Mouse (Mus musculus): Measurements from ENCODE around the gene Bcr. TPM values are rescaled to one million over a fixed set of nuclear protein-coding genes. Genes with fewer than 3 reads are reported as not detected.

The Bcr gene
- polyA plus RNA-seq, 1 experiment from 2014 or later = 16.5 TPM

DNA sequence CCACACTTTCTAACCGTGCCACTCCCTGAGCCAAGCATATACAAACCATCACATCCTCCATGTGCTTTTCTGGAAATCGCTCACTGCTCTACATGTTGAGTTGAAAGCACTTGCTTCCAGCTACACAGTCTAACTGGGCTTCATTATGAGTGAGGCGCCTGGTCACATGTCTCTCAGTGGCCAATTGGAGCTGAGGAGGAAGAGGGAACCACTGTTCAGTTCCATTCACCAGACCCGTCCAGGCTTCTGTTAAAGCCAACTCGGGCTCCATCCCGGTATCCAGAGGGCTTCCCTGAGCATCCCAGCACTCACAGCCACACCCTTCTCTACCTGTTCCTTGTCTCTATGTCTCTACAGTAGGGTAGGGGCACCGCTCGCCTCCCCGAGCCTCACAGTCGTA lies 86.2 kb downstream of the Bcr start:
- 86% methylated on average over 10 of the region's 10 CpGs for WGBS
- H3K36me3 ChIP-seq = peaks cover 39% of the 10 kb centered on the region

DNA sequence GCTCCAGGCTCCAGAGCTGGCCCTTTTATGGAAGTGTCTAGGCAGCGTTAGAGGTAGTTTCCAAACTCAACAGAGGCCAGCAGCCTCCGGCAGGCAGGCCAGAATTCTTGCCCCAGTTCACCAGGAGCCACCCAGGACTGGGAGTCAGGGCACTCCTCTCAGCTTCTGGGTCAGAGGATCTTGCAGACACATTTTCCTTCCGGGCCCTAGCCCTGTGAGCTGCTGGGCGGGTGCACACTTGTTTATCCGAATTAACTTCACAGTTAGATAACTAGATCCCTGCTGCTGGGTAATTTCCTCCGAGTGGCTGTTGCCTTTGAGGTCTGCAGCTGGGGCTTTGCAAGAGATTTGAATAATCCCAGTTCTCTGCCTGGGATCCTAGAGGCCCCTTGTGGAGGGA lies 87.9 kb downstream of the Bcr start:
- H3K4me1 ChIP-seq (replicated peaks) = 0 out of 2 replicates have a peak, but pooled peaks cover 2% of the 10 kb centered on the region
- no peaks in the 10 kb centered on the region for H3K27me3 ChIP-seq
- no peak overlapping the region for H3K9ac ChIP-seq
- H3K27ac ChIP-seq (replicated peaks) = no peak overlapping the region
- ATAC-seq (ENCODE audit: low FRiP score, low read depth) = no peak
- peaks cover 43% of the 10 kb centered on the region for H3K36me3 ChIP-seq
- no peaks in the 10 kb centered on the region for H3K9me3 ChIP-seq
- 42% methylated on average over 6 of the region's 6 CpGs for WGBS
- H3K4me3 ChIP-seq = no peak overlapping the region
- no peak overlapping the region for H3K4me2 ChIP-seq

More for the DNA sequence above, 86.2 kb downstream of the Bcr start:
- H3K27ac ChIP-seq (replicated peaks) = no peak overlapping the region
- no peaks in the 10 kb centered on the region for H3K27me3 ChIP-seq
- H3K4me2 ChIP-seq = no peak overlapping the region
- ATAC-seq (ENCODE audit: low FRiP score, low read depth) = no peak
- no peak overlapping the region for H3K4me3 ChIP-seq
- 0 out of 2 replicates have a peak, but pooled peaks cover 2% of the 10 kb centered on the region for H3K4me1 ChIP-seq (replicated peaks)
- no peaks in the 10 kb centered on the region for H3K9me3 ChIP-seq
- no peak overlapping the region for H3K9ac ChIP-seq

DNA sequence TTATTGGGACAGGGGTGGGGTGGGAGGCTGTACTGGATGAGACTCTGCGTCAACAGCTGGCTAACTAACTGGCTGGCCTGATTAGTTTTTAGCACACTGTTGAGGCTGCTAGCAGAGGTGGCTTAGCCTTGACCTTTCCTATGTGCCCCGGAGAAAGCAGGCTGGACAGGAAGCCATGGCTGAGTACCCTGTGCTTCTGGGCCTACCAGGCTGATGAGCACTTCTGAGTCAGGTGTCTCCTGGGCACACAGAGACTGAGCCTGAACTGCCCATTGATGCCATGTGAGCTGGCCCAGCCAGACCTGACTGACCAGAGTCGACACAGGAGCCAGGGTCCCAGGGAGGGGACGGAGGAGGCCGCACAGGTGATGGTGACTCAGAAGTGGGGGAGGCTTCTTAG lies 90.0 kb downstream of the Bcr start:
- no peak overlapping the region for H3K9ac ChIP-seq
- H3K9me3 ChIP-seq = no peaks in the 10 kb centered on the region
- H3K4me3 ChIP-seq = no peak overlapping the region
- H3K36me3 ChIP-seq = peaks cover 41% of the 10 kb centered on the region
- 77% methylated on average over 5 of the region's 5 CpGs for WGBS
- 0 out of 2 replicates have a peak, but pooled peaks cover 2% of the 10 kb centered on the region for H3K4me1 ChIP-seq (replicated peaks)
- no peaks in the 10 kb centered on the region for H3K27me3 ChIP-seq
- H3K27ac ChIP-seq (replicated peaks) = no peak overlapping the region
- H3K4me2 ChIP-seq = no peak overlapping the region
- ATAC-seq (ENCODE audit: low FRiP score, low read depth) = peak; percentile 20; the same call in 1 of the 2 replicates

DNA sequence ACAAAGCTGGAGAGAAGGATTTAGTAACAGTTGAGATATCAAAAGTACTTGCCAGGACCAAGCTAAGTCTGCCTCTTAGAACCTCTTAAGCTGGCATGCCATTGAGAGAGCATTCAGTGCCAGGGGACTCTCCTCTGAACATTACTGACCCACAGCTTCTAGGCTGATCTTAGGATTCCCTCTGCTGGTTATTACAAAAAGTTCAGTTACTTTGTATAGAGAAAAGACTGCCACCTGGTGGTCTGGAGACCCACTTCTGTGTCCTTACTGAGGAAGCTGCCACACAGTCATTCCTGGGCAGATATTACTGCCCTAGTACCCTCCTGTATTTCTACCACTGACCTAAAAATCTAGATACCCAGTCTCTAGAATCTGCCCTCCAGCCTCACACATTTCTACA lies 90.9 kb downstream of the Bcr start:
- Histone ChIP-seq H3K9ac (no peak overlapping the region), H3K4me3 (no peak overlapping the region), H3K27ac (replicated peaks) (no peak overlapping the region), H3K27me3 (no peaks in the 10 kb centered on the region), H3K9me3 (no peaks in the 10 kb centered on the region), H3K36me3 (peaks cover 39% of the 10 kb centered on the region), H3K4me1 (replicated peaks) (0 out of 2 replicates have a peak, but pooled peaks cover 2% of the 10 kb centered on the region), H3K4me2 (no peak overlapping the region)
- ATAC-seq (ENCODE audit: low FRiP score, low read depth) = peak; percentile 77

DNA sequence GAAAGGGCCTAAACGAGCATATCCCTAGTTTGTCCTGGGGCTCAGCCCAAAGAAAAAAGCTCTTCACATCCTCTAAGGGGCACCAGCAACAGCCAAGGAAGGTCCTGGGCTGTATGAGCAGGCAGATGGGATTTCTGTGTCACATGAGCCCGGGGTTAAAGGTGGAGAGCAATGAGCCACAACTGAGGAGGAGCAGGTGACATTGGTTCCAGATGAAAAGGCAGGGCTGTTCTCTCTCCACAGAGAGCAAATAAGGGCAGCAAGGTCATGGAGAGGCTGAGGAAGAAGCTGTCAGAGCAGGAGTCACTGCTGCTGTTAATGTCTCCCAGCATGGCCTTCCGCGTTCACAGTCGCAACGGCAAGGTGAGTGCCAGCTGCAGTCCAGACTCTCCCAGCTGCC lies 96.4 kb downstream of the Bcr start:
- ATAC-seq (ENCODE audit: low FRiP score, low read depth) = no peak
- H3K4me3 ChIP-seq = no peak overlapping the region
- no peaks in the 10 kb centered on the region for H3K4me1 ChIP-seq (replicated peaks)
- WGBS = 74% methylated on average over 6 of the region's 6 CpGs
- no peak overlapping the region for H3K27ac ChIP-seq (replicated peaks)
- H3K9me3 ChIP-seq = no peaks in the 10 kb centered on the region
- H3K9ac ChIP-seq = no peak overlapping the region
- no peak overlapping the region for H3K4me2 ChIP-seq
- no peaks in the 10 kb centered on the region for H3K27me3 ChIP-seq
- H3K36me3 ChIP-seq = peaks cover 63% of the 10 kb centered on the region

DNA sequence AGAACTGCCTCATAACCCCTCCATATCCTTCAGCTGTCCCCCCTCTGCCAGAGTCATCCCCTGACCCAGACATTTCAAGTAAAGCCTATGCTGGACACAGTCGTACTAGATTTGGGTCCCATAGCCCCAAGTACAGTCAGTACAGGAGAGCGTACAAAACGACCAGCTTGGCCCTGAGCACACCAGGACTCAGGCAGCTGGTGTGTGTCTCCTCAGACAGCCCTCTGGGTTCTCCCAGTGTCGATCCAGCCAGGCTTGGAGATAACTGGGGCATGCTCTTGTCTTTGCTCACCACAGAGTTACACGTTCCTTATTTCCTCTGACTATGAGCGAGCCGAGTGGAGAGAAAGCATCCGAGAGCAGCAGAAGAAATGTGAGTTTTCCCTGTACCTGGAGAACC lies 97.3 kb downstream of the Bcr start:
- Histone ChIP-seq H3K4me2 (no peak overlapping the region), H3K36me3 (peaks cover 62% of the 10 kb centered on the region), H3K9me3 (no peaks in the 10 kb centered on the region), H3K27me3 (no peaks in the 10 kb centered on the region), H3K27ac (replicated peaks) (no peak overlapping the region), H3K4me3 (no peak overlapping the region), H3K9ac (no peak overlapping the region), H3K4me1 (replicated peaks) (no peaks in the 10 kb centered on the region)
- no peak for ATAC-seq (ENCODE audit: low FRiP score, low read depth)
- WGBS = 91% methylated on average over 8 of the region's 8 CpGs

DNA sequence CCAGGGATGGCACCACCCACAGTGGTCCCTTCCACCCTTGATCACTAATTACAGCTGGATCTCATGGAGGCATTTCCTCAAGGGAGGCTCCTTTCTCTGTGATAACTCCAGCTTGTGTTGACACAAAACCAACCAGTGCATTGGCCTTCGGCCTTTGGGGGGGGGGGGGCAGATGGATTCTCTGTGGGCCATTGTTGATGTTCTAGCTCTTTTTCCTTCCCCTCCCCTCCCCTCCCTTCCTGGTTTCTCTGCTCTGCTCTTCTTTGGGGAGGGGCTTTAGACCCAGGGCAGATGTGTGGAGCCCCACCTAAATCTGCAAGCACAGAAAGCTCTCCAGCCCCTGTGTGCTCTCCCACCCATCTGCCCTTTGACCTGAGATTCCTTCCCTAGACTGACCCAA lies 98.0 kb downstream of the Bcr start:
- Histone ChIP-seq H3K4me3 (no peak overlapping the region), H3K36me3 (peaks cover 67% of the 10 kb centered on the region), H3K27ac (replicated peaks) (no peak overlapping the region), H3K4me1 (replicated peaks) (no peaks in the 10 kb centered on the region), H3K9ac (no peak overlapping the region), H3K4me2 (no peak overlapping the region), H3K9me3 (no peaks in the 10 kb centered on the region), H3K27me3 (no peaks in the 10 kb centered on the region)
- ATAC-seq (ENCODE audit: low FRiP score, low read depth) = no peak
- 79% methylated on average over 1 of the region's 1 CpGs for WGBS

DNA sequence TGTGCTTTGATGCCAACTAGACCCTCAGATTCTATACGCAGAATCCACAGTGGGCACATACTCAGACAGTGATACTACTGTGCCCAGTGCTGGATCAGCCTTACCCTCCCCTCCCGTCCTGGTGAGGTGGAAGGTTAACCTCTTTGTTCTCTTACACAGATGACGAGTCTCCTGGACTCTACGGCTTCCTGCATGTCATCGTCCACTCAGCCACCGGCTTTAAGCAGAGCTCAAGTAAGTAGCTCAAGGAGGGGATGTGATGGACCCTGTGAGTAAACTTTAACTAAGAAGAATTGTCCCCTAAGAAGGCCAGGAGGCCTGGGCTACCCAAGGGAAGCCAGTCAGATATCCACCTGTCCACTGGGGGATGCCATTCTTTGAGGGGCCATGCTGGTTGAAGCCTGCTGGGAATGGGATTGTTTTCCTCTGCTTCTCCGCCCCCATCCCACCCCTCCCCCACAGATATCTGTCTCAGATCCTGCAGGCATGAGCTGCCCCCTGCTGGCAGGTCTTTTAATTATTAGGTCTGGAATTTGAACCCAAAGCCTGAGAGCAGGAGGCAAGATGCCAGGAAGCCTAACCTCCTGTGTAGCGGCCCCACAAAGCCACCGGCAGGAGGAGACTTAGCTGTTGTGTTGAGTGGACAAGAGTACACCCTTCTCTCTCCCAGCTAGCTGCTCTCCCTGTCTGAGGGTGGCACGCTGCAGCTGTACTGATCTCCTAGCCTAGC lies 99.9 kb downstream of the Bcr start:
- no peak overlapping the region for H3K27ac ChIP-seq (replicated peaks)
- no peaks in the 10 kb centered on the region for H3K9me3 ChIP-seq
- no peaks in the 10 kb centered on the region for H3K4me1 ChIP-seq (replicated peaks)
- WGBS = 80% methylated on average over 10 of the region's 10 CpGs
- no peaks in the 10 kb centered on the region for H3K27me3 ChIP-seq
- no peak overlapping the region for H3K4me3 ChIP-seq
- peaks cover 64% of the 10 kb centered on the region for H3K36me3 ChIP-seq
- H3K4me2 ChIP-seq = no peak overlapping the region
- H3K9ac ChIP-seq = no peak overlapping the region
- no peak for ATAC-seq (ENCODE audit: low FRiP score, low read depth)

DNA sequence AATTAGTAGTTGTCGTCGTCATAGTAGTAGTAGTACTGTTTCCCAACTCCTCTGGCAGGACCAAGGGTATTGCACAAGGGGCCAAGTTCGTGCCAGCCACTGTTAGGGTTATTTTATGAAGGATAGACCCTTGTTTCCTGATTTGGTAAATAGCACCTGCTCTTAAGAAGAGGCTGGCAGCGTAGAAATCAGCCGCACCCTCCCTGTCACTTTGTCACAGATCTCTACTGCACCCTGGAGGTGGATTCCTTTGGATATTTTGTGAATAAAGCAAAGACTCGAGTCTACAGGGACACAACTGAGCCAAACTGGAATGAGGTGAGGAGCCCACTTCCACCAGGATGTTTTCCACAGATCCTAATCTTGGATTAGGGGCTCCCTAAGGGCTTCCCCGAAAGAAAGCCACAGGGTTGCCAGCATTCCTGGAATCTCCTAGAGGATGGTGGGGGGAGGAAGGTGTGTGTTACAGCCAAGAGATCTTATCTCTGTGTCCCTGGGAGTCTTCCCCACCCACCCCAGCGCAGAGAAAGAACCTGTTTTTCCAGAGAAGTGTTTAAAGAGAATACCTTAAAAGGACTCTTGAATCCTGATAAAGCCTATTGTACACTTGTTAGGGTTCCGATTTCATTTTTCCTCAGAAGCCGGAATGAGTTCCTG lies 105.6 kb downstream of the Bcr start:
- no peak overlapping the region for H3K27ac ChIP-seq (replicated peaks)
- H3K4me3 ChIP-seq = no peak overlapping the region
- H3K4me1 ChIP-seq (replicated peaks) = no peaks in the 10 kb centered on the region
- H3K36me3 ChIP-seq = peaks cover 66% of the 10 kb centered on the region
- ATAC-seq (ENCODE audit: low FRiP score, low read depth) = no peak
- H3K9me3 ChIP-seq = no peaks in the 10 kb centered on the region
- no peak overlapping the region for H3K4me2 ChIP-seq
- no peaks in the 10 kb centered on the region for H3K27me3 ChIP-seq
- WGBS = 85% methylated on average over 10 of the region's 10 CpGs
- no peak overlapping the region for H3K9ac ChIP-seq

DNA sequence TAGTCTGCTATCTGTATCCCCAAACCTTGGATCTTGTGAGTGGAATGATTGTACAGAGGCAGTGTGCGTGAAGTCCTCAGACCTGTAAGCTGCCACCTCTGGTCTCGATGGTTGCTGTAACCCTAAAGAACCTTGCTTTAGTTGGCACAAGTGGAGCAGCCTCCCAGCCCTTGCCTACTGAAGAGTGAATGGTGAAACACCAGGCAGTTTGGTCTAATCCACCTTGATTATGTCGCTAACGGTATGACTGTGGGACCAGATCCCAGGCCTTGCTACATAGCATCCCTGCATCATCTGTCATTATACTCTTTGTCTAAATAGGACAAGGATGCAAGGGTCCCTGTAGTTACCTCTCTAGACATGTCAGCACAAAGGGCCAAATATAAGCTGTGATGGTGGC lies 106.2 kb downstream of the Bcr start:
- H3K9ac ChIP-seq = no peak overlapping the region
- peaks cover 71% of the 10 kb centered on the region for H3K36me3 ChIP-seq
- H3K4me3 ChIP-seq = no peak overlapping the region
- H3K4me1 ChIP-seq (replicated peaks) = no peaks in the 10 kb centered on the region
- no peak overlapping the region for H3K4me2 ChIP-seq
- no peaks in the 10 kb centered on the region for H3K27me3 ChIP-seq
- H3K9me3 ChIP-seq = no peaks in the 10 kb centered on the region
- WGBS = 97% methylated on average over 4 of the region's 4 CpGs
- no peak for ATAC-seq (ENCODE audit: low FRiP score, low read depth)
- no peak overlapping the region for H3K27ac ChIP-seq (replicated peaks)

DNA sequence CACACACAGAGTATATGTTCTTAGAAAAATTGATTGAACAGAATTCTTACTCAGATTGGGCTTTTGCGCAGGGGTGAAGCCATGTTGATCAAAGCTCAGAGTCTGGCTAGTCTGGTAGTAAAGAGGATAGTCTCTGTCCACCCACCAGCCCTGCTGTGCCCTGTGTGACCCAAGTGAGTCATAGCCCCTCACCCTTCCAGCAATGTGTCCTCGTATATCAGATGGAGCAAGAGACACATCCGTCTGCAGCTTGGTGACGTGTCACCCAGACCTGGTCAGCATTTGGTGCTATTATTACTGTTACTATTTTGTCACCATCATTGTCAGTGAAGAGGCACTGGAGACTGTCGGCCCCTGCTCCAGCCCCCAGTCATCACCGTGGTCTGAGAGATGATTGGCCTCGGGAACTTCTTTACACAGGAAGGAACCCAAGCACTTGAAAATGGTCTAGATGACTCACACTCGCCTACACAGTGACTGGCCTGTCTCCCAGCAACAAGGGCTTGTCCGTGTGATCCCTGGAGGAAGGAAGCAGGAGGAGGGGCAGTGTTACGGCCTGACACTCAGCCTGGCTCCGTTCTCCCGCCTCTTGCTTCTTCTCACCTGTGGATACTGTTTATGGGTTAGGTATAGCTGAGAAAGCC lies 109.9 kb downstream of the Bcr start:
- no peak for ATAC-seq (ENCODE audit: low FRiP score, low read depth)

DNA sequence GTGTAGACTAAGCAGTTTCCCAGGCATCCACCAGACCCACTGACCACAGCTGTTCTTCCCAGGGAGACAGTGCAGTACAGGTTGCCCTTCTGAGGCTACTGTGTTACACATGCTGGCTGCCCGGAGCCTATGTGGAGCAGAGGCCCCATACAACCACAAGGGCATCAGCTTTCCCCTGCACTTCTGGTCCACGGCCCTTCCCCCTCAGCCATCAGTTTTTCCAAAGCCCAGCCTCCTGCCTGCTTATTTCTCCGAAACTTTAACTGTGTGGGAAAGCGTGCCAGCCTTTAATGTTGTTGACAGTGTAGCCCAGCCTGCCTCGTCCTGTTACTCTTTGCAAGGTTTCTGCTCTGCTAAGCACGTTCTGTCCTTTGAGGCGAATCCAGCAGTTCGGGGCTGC lies 112.7 kb downstream of the Bcr start:
- no peak for ATAC-seq (ENCODE audit: low FRiP score, low read depth)
- peaks cover 56% of the 10 kb centered on the region for H3K36me3 ChIP-seq
- no peaks in the 10 kb centered on the region for H3K9me3 ChIP-seq
- H3K27me3 ChIP-seq = no peaks in the 10 kb centered on the region
- H3K27ac ChIP-seq (replicated peaks) = no peak overlapping the region
- WGBS = 76% methylated on average over 8 of the region's 8 CpGs
- no peak overlapping the region for H3K4me3 ChIP-seq
- no peaks in the 10 kb centered on the region for H3K4me1 ChIP-seq (replicated peaks)
- H3K4me2 ChIP-seq = no peak overlapping the region
- H3K9ac ChIP-seq = no peak overlapping the region

More for the DNA sequence above, 109.9 kb downstream of the Bcr start:
- Histone ChIP-seq H3K36me3 (peaks cover 54% of the 10 kb centered on the region), H3K4me3 (no peak overlapping the region), H3K27ac (replicated peaks) (no peak overlapping the region), H3K9ac (no peak overlapping the region), H3K4me1 (replicated peaks) (no peaks in the 10 kb centered on the region), H3K9me3 (no peaks in the 10 kb centered on the region), H3K4me2 (no peak overlapping the region), H3K27me3 (no peaks in the 10 kb centered on the region)
- WGBS = 79% methylated on average over 12 of the region's 12 CpGs
